Mouse (Mus musculus) WW6 (cell line): ENCODE measurements around the gene Smoc1.

Experiments
- DNase-seq: peaks from one replicate; pipeline ENCODE4 v3.0.0-alpha.2; 2013; ENCODE audit warnings: low read depth, low spot score

Gene Smoc1

DNA sequence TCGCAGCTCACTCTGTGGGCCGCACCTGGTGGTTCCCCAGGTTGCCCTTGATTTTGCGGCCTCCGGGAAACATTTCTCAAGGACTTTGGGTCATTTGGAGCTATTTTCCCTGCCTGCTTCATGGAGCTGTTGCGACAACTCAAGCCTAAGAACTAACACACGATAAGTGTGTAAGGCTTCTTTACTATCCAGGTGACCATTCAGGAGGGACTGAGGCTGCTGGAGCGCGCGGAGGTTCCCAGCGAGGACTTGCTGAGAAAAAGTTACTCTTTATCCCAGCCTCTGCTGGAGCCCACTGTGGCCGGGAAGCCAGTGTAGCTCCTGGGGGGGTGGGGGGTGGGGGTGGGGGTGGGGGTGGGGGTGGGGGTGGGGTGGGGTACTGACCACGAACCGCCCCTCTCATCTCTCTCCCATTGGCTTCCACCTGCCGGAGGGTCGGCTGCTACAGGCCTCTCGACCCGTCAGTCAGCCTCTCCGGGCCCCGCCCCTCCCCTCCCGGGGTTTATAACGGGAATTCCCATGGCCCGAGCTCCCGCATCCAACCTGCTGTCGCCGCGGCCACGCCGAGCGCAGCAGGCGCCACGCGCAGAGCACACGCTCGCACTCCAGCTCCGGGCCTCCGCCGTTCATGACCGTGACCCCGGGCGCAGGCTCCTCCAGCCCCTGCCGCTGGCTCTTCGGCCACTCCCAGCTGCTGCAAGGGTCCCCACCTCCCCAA lies at the start of gene Smoc1:
Gene Smoc1, plus strand, starts transcription at position 532 of the 718 bp plus-strand sequence.
- DNase-seq: peak; percentile 55

DNA sequence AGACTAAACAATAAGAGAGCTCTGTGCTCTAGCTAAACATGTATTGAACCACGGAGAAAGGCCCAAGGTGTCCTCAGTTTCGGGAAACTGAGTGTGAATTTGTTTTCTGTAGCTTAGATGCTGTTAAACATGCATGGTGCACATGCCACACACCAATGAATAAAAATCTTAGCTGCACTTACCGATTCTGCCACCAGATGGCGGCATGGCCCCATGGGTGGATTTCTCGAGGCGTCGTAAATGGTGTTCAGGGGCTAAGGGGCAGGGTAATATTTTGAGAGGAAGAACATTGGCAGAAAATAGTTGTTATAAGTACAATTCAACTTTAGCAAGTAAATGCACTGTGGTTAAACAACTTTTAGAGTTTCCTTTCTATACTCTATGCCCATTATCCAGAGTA lies 44.3 kb upstream of the Smoc1 start:
- no peak for DNase-seq

- DNase-seq: no peak
Observed at GRCm38 (mm10) chr12:80983695-80984094, 42.9 kb upstream of the Smoc1 start.

- DNase-seq: no peak
Observed at GRCm38 (mm10) chr12:80986628-80987027, 40.0 kb upstream of the Smoc1 start.

DNA sequence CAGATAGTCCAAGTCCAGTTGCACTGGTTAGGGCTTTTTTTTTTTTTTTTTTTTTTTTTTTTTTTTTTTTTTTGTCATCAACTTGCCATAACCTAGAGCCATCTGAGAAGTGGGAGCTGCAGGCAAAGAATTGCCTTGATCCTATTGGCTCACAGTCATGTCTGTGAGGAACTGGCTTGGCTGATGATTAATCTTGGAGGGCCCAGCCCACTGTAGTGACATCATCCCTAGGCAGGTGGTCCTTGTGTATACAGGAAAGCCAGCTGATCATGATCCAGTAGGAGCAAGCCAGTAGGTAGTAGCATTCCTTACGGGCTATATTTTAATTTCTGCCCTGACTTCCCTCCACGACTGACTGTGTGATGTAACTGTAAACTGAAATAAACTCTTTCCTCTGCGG lies 38.3 kb upstream of the Smoc1 start:
- no peak for DNase-seq

GRCm38 (mm10) chr12:80990901-80991445 lies 35.6 kb upstream of the Smoc1 start:
- no peak for DNase-seq

- DNase-seq: no peak
Observed at GRCm38 (mm10) chr12:80991806-80992205, 34.8 kb upstream of the Smoc1 start.

- no peak for DNase-seq
Observed at GRCm38 (mm10) chr12:80992540-80993122, 34.0 kb upstream of the Smoc1 start.

- no peak for DNase-seq
Observed at GRCm38 (mm10) chr12:80993773-80994172, 32.8 kb upstream of the Smoc1 start.

- DNase-seq: no peak
Observed at GRCm38 (mm10) chr12:80995326-80995725, 31.3 kb upstream of the Smoc1 start.

DNA sequence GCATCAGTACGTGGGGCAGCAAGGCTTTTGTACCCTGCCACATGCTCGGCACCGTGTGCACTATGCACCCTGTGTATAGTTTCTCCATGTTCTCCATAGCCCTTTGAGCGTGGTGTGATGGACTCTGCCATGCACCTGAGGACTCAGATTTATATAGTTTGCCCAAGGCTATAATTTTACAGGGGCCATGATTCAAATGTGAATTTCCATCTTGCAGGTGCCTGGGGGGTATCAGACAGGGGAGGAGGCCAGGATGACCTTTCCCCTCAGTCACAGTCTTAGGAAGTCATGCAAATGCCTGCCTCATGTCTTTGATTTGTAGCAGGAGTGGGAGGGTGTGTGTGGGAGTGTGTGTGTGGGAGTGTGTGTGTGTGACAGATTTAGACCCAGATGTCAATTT lies 29.0 kb upstream of the Smoc1 start:
- no peak for DNase-seq

- no peak for DNase-seq
Observed at GRCm38 (mm10) chr12:80998528-80999221, 27.9 kb upstream of the Smoc1 start.

- no peak for DNase-seq
Observed at GRCm38 (mm10) chr12:81000924-81001323, 25.7 kb upstream of the Smoc1 start.

GRCm38 (mm10) chr12:81002841-81003635 lies 23.6 kb upstream of the Smoc1 start:
- no peak for DNase-seq

- DNase-seq: no peak
Observed at GRCm38 (mm10) chr12:81009813-81010212, 16.8 kb upstream of the Smoc1 start.

DNA sequence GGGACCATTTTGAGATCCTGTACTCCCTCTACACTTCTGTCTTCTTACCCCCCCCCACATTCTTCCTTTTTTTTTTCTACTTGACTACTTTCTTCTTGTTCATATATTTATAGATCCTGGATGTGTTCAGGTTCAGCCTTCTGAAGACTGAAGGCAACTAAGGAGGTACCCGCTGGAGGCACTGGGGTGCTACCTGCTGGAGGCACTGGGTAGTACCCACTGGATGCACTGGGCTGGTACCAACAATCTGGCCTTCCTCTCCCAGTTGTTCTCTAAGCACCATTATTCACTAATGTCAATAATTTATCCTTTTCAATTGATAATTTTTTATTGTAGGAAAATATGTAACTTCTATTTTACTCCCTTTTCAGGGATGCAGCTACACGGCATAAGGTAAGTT lies 14.6 kb upstream of the Smoc1 start:
- DNase-seq: no peak

DNA sequence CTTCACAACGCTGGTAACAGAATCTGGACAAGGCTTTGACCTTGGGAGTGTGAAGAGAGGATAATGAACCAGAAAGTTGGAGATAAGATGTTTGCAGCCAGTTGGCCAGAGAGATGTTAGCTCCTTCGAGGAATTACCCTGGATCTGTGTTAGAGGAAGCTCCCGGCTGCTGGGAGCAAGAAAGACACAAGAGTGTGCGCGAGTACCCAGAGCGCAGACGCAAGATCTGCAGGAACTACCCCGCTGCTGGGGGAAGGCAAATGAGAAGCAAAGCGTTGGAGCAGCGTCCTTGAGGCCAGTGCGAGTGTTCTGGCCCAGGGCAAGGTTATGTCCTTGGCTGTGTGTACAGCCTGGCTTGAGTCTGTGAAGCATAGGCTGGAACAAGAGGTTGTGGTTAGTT lies 13.1 kb upstream of the Smoc1 start:
- DNase-seq: no peak

DNA sequence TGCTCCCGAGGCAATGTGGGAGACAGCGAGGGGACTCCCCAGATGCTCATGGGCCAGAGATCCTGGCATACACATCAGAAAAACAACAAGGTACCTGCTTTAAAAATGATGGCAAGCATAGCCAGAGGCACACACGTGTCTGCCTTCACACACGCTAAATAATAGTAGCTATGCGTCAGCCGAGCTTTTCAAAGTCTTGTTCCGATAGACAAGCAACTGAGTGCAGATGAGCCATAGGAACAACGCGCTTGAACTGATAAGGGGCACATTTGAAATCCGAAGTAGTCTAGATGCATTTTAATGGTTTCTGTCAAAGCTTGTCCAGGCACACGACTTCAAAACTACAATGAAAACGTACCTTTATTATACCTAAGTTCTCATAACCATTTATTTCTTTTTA lies 9.0 kb upstream of the Smoc1 start:
- no peak for DNase-seq

DNA sequence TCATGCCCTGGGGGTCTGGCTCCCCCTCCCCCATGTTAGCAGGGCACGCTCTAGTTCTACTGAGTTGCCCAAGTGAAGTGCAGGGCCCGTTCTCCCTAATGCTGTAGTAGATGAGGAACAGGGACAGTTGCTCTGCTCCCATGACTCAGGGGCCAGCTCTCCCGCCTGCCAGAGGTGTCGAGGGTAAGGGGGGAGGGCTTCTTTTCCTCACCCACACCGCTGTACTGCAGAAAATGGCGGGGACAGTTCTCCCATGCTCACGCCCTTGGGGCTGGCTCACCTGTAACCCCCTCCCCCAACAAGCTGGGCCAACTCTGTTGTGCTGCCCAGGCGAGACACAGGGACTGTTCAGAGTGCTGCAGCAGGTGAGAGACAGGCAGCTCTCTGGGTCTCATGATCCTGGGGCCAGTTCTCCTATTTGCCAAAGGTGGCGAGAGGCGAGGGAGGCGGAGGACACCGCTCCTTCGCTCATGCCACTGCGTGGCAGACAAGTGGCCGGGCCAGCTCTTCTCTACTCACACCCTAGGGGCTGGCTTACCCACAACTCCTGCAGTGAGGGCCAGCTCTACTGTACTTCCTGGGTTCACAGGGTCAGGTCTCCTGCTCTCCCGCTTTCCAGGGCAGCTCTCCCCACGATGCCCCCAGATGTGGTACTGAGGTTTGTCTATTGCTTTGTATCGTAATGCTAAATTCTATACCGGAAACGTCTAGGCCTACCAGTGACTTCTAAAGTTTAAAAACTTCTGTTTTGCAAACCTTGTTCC lies 7.9 kb upstream of the Smoc1 start:
- DNase-seq: no peak

GRCm38 (mm10) chr12:81019280-81019935 lies 7.2 kb upstream of the Smoc1 start:
- DNase-seq: peak; percentile 48

DNA sequence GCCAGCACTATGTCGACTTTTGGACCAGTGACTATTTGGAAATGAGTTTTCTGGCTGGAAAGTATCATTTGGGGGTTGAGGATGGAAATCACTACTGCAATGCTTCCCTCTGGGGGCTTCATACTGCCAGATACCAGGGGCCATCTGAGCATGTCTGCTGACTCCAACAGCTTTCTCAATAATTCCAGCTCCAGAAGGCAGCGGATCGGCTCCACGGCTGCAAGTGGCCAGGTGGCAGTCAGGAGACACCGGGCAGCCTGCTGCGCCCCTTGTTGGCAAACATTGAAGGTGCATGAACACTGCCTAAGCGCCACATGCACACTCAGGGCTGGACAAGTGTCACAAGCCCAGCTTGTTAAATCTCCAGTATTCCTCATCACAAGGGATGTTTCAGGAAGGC lies 2.2 kb upstream of the Smoc1 start:
- no peak for DNase-seq
